Mouse (Mus musculus) heart, adult 11 months (tissue): ENCODE data around the gene Ak3.
A peak's percentile ranks its signal among the peaks of the same experiment; 100 is the strongest.

Experiments
- DNase-seq: peaks from one replicate; pipeline ENCODE4 v3.0.0; 2022

Ak3 gene

DNA sequence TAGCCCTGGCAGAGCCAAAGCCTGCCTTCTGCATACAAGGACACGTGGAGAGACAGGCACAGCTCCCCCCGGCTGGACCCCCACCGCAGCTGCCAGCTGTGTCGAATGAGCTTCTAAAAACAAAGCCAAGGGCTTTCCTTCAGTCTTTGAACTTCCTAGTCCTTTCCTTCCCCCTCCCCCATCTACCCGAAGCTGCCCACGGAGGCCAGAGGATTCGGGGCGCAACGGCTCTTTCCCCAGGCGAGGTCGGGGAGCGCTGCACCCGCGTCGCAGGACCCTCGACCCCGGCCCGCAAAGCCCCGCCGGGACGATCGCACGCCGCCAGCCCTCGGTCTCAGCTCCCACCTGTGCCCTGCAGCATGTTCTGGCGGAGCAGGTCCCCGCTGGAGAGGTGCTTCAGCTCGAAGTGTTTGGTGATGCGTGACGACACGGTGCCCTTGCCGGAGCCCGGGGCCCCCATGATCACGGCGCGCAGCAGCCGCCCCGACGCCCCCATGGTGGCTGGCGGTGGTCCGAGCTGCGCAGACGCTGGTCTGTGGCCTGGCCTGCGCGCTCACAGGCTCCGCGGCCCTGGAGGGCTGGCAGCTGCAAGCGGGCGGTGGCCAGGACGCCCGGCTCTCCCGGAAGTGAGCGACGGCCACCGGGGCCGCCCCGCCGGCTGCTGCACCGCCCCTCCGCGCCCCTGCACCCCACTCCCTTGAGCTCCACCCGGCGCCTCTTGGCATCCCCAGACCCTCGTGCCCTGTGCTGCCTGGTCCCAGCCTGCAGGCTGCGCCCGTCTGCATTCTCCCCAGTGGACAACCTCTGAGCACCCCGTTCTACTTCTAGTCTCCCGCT, at the start of gene Ak3:
Gene Ak3 (minus strand): TSS at position 628 of the 837 bp plus-strand sequence.
- DNase-seq = peak; percentile 99

GRCm38 (mm10) chr19:29092194-29092593, 44.4 kb upstream of the Ak3 start:
- peak; percentile 61 for DNase-seq

DNA sequence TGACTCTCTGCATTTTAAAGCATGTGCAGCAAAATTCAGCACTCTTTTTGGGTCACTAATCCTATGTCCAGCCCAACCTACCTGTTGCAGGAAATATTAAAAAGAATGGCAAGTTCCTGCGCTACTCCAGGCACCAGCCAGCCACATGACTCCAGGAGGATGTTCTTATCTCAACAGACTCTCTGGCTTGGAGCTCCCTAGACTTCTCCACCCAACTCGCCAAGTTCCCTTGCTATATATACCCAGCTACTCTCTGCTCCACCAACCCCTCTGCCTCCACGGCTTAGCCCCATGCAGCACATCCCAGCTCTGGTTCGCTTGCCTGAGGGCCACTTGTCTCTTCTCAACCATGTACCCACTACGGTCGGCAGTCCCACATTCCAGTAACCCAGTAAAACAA, 40.9 kb upstream of the Ak3 start:
- peak; percentile 90 for DNase-seq

DNA sequence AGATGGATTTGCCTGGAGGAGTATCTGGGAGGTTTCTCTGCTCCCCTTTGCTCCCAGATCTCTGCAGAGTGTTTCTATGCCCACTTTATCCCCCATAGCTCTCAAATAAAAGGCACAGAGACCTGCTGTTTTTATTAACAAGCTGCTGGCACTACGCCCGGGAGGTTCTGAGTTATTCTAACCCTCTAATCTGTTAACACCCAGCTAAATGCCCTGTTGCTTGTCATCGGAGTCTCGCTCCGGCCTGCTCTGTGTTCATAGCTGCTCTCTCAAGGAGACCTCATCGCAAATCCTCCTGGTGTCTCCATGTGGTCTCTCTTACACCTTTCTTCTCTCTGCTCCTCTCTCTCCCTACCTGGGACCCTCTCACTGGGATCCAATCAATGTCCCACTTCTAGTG, 27.0 kb upstream of the Ak3 start:
- DNase-seq = peak; percentile 93

- peak; percentile 85 for DNase-seq
Measured at GRCm38 (mm10) chr19:29069195-29069594, 21.4 kb upstream of the Ak3 start.

GRCm38 (mm10) chr19:29066981-29067471, 19.3 kb upstream of the Ak3 start:
- DNase-seq = peak; percentile 99

GRCm38 (mm10) chr19:29064451-29065102, 16.8 kb upstream of the Ak3 start:
- peak; percentile 97 for DNase-seq

- DNase-seq = peak; percentile 99
Measured at GRCm38 (mm10) chr19:29063577-29064363, 16.0 kb upstream of the Ak3 start.

DNA sequence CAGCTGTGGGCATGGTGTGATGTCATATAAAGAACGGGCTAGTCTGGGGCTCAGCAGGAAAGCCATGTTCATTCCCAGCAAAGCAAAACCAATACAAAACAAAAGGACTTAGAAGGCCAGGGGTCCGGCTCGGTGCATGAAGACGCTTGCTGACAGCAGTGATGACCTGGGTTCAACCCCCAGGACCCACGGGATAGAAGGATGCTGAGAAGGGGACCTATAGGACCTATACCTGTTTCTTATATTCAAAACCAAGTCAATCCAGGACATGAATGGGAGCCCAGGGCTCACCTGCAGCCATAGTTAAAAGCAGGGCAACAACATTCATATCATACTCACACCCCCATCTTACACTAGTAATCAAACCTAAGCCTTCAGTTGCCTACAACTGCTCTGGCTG, 15.2 kb upstream of the Ak3 start:
- peak; percentile 87 for DNase-seq

- DNase-seq = peak; percentile 11
Measured at GRCm38 (mm10) chr19:29060299-29060698, 12.5 kb upstream of the Ak3 start.

GRCm38 (mm10) chr19:29059688-29060087, 11.9 kb upstream of the Ak3 start:
- no peak for DNase-seq

GRCm38 (mm10) chr19:29058741-29059140, 11.0 kb upstream of the Ak3 start:
- DNase-seq = no peak

DNA sequence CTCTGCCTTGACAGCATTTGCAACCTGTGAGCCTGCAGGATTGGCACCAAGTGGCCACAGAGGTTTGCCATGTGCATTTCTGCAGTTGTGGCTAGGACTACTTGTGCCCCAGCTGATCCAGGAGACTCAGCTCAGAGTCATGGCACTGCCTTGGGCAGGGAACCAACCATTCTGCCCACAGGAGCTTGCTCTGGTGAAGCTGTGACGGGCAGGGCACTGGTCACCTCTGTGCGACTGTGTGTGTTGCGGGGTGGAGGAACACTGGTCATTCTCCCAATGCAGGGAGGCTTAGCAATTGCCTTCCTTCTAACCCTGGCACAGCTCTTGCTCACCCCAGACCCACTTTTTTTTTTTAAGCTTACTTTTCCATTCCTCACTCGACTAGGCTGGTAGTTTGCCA, 7.7 kb upstream of the Ak3 start:
- DNase-seq = no peak

- DNase-seq = no peak
Measured at GRCm38 (mm10) chr19:29054594-29054993, 6.8 kb upstream of the Ak3 start.

- no peak for DNase-seq
Measured at GRCm38 (mm10) chr19:29052786-29053185, 5.0 kb upstream of the Ak3 start.

GRCm38 (mm10) chr19:29050186-29050980, 2.6 kb upstream of the Ak3 start:
- no peak for DNase-seq

DNA sequence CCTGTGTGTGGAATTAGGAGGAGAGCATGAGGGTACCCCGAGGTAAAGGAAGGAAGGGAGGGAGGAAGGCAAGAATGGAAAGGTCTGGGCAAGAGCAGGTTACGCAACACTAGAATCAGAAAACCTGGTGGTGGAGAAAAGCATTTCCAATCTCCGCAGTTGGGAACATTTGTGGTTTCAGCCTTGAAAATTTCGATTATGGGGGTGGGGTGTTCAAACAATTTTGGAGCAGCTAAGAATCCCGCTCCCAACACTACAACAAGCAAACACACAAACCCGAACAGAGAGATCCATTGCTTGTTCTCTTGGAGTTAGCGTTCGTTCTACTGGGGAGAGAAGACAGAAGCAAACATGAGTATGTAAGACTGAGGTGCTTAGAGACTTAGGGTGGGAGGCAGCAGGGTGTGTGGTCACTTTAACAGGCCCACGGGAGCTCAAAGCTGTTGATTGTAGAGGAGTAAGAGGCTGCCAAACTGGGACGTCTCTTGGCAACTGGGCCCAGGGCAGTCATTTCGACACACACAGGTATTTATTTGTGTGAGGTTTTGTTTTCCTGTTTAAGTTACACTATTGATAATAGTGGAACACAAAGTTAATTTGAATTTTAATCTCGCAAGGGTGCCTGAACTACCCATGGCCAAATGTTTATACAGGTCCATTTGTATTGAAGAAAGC, 1.8 kb upstream of the Ak3 start:
- DNase-seq = no peak

DNA sequence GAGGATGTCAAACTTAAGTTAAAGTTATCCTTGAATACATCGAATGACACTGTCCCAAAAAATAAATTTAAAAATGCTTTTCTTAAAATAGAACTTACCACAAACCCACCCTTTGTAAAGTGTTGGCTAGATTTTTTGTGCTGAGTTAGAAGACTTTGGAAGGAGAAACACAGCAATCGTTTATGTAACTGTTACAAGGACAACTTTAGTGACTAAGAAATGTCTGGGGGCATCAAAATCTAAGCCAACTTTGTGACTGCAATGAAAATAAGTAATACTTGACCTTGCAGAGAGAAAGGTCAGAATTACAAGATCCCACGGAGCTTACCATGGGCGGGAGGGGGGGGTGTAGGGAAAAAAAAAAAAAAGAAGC, 814 bp downstream of the Ak3 start:
- DNase-seq = no peak

DNA sequence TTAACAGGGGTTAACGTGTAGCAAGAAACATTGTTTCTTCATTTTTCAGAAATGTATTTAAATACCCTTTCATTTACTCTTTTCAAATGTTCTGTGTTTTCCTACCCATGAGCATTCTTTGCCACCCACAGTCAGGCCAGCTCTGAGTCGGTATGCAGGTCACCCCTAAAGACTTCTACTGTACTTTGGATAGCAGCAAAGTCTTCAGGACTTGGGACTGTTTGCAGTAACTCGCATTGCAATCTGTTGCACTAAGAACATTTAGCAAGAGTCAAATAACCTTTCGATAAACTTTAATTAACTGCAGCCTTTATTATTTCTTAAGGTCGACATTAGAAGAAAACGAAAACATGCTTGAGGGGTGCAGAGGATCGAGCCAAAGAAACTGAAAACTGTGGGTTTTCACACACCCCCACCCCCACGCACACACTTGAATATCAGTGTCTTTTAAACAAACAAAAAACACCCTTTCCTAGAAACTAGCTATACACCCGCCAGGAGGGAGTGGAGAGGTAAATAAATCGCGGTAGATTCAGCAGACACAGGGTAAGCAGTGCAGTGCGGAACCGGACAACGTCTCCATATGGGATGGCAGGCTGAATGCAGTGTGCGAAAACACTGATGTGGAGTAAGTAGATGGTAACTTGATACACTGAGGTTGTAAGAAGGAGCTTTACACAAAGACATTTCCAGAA, 1.7 kb downstream of the Ak3 start:
- no peak for DNase-seq

DNA sequence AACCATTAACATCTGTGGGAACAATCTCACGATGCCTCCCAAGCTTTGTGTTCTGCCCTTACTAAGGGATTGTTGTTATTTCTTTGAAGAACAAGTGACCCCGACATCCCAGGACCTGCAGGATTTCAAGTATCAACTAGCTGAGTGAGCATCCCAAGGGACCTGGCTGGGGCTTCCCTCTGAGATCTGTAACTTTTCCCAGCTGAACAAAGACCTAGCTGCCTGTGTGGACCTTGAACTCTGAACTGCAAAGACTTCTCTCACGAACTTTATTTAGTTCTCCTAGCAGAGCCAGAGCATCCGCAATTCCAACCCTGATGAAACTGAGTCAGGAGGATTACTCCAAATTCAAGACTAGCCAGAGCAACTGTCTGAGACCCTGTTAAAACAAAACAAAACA, 2.4 kb downstream of the Ak3 start:
- DNase-seq = no peak

- no peak for DNase-seq
Measured at GRCm38 (mm10) chr19:29044353-29044768, 3.4 kb downstream of the Ak3 start.
